Mouse (Mus musculus) adrenal gland, adult (tissue): ENCODE measurements at regions not wholly inside any gene's neighbourhood (a gene's known extent, or its start where the extent isn't known, plus 50 kb on each side); places are given as distances from the start of the nearest gene placed in this dataset.
A peak's percentile ranks its signal among the peaks of the same experiment; 100 is the strongest.

ENCODE experiments used
- DNase-seq, 2 experiments: peaks; one replicate each; pipeline ENCODE4 v3.0.0; 2022 to 2023; ENCODE audit warnings: low spot score in 1 of 2; ENCODE audit not compliant: inconsistent age in 2 of 2

GRCm38 (mm10) chr12:12715528-12715927 lies 226.2 kb downstream of the Mycn start:
- DNase-seq: no peak

GRCm38 (mm10) chr12:12710184-12710609 lies 231.5 kb downstream of the Mycn start:
- no peak for DNase-seq

GRCm38 (mm10) chr12:12708954-12709523 lies 232.7 kb downstream of the Mycn start:
- DNase-seq: no peak

GRCm38 (mm10) chr12:12706326-12706920 lies 235.3 kb downstream of the Mycn start:
- DNase-seq: no peak

GRCm38 (mm10) chr12:12701735-12702134 lies 240.0 kb downstream of the Mycn start:
- no peak for DNase-seq

- peak in 1 of 2 experiments; percentile 16 for DNase-seq
Measured at GRCm38 (mm10) chr12:12701060-12701667, 240.6 kb downstream of the Mycn start.

GRCm38 (mm10) chr12:12693838-12694777 lies 247.6 kb downstream of the Mycn start:
- DNase-seq: no peak

- DNase-seq: no peak
Measured at GRCm38 (mm10) chr12:12687376-12687775, 254.3 kb downstream of the Mycn start.

- DNase-seq: no peak
Measured at GRCm38 (mm10) chr12:12685217-12685522, 256.5 kb downstream of the Mycn start.

GRCm38 (mm10) chr12:12684481-12685216 lies 257.1 kb downstream of the Mycn start:
- DNase-seq: no peak

GRCm38 (mm10) chr12:12683733-12684470 lies 257.8 kb downstream of the Mycn start:
- DNase-seq: no peak

- no peak for DNase-seq
Measured at GRCm38 (mm10) chr12:12681101-12681500, 260.6 kb downstream of the Mycn start.

- DNase-seq: peak; percentile 19 to 55
Measured at GRCm38 (mm10) chr12:12680371-12680921, 261.3 kb downstream of the Mycn start.

- DNase-seq: peak; percentile 13 to 46
Measured at GRCm38 (mm10) chr12:12676676-12677075, 265.0 kb downstream of the Mycn start.

GRCm38 (mm10) chr12:12669931-12670330 lies 271.8 kb downstream of the Mycn start:
- no peak for DNase-seq

GRCm38 (mm10) chr12:12668919-12669318 lies 272.8 kb downstream of the Mycn start:
- DNase-seq: no peak

- DNase-seq: no peak
Measured at GRCm38 (mm10) chr12:12655611-12656010, 286.1 kb downstream of the Mycn start.

GRCm38 (mm10) chr12:12655184-12655583 lies 286.5 kb downstream of the Mycn start:
- no peak for DNase-seq

- DNase-seq: no peak
Measured at GRCm38 (mm10) chr12:12652361-12652760, 289.4 kb downstream of the Mycn start.

GRCm38 (mm10) chr12:12650309-12650708 lies 291.4 kb downstream of the Mycn start:
- no peak for DNase-seq
